Mouse (Mus musculus) small intestine, adult 2 months (tissue): ENCODE data around the gene Baiap2l2.

ENCODE experiments used
- CTCF ChIP-seq: fragments of 200-500 bp; IDR thresholded peaks from 2 replicates; pipeline ENCODE4 v1.5.1; 2012; ENCODE audit warnings: low read depth, mild to moderate bottlenecking, control low read depth, inconsistent platforms, low read length, moderate library complexity, mixed read lengths; ENCODE audit not compliant: insufficient replicate concordance, insufficient read length; ENCODE audit errors: extremely low read depth
- POLR2A ChIP-seq: fragments of 200-500 bp; IDR thresholded peaks from 2 replicates; pipeline ENCODE4 v1.6.1; 2012; ENCODE audit warnings: low read depth, mild to moderate bottlenecking, control low read depth, inconsistent platforms, low read length, moderate library complexity

- TF ChIP-seq CTCF (no peak), POLR2A (peak; percentile 85)
Observed at GRCm38 (mm10) chr15:79285399-79285798, at the start of gene Baiap2l2.
